Mouse (Mus musculus): Measurements from ENCODE around the gene Ccn5. TPM values are rescaled to one million over a fixed set of nuclear protein-coding genes. Genes with fewer than 3 reads are reported as not detected.

Gene Ccn5
- polyA plus RNA-seq, 1 experiment from 2014 or later, result 0.21 TPM

DNA sequence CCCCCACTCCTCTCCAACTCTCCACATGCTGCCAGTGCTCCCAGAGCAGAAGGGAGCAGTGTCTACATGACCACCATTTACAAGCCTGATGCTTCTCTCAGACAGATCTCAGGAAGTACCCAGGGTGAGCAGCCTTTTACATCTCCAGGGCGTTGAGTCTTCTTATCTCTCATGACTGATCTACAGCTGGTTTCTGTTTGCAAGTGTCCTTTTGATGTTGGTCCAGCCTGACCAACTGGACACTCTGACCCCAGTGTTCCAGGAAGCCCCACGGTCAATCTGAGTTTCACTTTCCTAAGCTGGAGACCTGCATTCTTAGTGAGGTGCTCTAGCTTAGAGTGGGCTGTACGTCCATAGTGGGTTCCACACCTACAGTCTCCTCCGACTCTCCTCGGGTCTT, 16.8 kb upstream of the Ccn5 start:
- H3K4me2 ChIP-seq (replicated peaks; ENCODE audit: low read depth), result no peak overlapping the region
- 69% methylated on average over 5 of the region's 5 CpGs for WGBS
- no peaks in the 10 kb centered on the region for H3K4me1 ChIP-seq (replicated peaks; ENCODE audit: control insufficient read depth, insufficient read depth)
- ATAC-seq (ENCODE audit: low FRiP score, low TSS enrichment) (no peak), DNase-seq (ENCODE audit: low spot score) (no peak)
- no peak overlapping the region for H3K4me3 ChIP-seq (ENCODE audit: low read depth, low read length)
- H3K9ac ChIP-seq (ENCODE audit: low read length), result no peak overlapping the region
- no peaks in the 10 kb centered on the region for H3K27me3 ChIP-seq (ENCODE audit: control insufficient read depth, insufficient read depth, low read length)
- no peak overlapping the region for H3K27ac ChIP-seq (replicated peaks)
- H3K9me3 ChIP-seq (ENCODE audit: control insufficient read depth, low read length), result no peaks in the 10 kb centered on the region
- H3K36me3 ChIP-seq (ENCODE audit: control insufficient read depth, insufficient read depth, low read length), result no peaks in the 10 kb centered on the region
- TF ChIP-seq CTCF (IDR thresholded peaks at IDR 0.05; ENCODE audit: low read depth), result no peak
- TF ChIP-seq EP300 (optimal IDR thresholded peaks at IDR 0.05), result no peak

DNA sequence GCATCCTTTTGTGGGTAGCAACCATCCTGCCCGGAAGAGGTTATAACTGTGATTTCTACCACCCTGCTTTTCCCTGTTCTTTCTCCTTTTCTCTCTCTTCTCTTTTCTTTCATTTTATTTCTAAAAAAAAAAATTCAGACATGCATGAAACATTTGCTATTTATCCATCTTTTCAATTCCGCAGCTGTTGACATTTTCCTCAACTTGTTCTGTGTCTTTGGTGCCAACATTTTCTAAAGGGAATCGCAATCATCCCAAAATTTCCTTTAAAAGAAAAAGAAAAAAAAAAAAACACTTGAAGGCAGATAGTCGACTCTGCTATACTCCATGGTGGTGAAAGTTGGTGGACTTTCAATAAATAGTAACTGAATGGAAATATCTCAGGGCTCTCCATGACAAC, 11.5 kb upstream of the Ccn5 start:
- ATAC-seq (ENCODE audit: low FRiP score, low TSS enrichment), result no peak
- TF ChIP-seq CTCF (IDR thresholded peaks at IDR 0.05; ENCODE audit: low read depth) (no peak), EP300 (optimal IDR thresholded peaks at IDR 0.05) (no peak)

DNA sequence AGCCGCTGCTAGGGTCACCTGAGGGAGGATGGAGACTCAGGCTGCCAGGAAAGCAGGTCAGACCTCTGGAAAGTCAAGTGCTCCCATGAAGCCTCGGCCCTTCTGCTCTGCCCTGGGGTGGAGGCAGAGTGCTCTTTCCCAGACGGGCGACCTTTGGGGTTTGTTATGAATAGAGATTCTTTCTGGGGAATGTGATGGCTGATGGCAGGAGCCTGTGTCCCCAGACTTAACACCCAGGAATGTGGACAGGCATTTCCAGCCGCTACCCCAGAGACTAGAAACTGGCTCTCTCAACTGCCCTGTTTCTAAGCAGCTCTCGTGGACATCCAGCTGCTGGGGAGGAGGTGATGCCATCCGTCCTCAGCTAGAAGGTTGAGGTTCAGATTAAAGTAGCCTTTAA, 11.0 kb upstream of the Ccn5 start:
- Histone ChIP-seq H3K4me3 (ENCODE audit: low read depth, low read length) (no peak overlapping the region), H3K27me3 (ENCODE audit: control insufficient read depth, insufficient read depth, low read length) (no peaks in the 10 kb centered on the region), H3K36me3 (ENCODE audit: control insufficient read depth, insufficient read depth, low read length) (no peaks in the 10 kb centered on the region), H3K9me3 (ENCODE audit: control insufficient read depth, low read length) (no peaks in the 10 kb centered on the region), H3K4me1 (replicated peaks; ENCODE audit: control insufficient read depth, insufficient read depth) (no peaks in the 10 kb centered on the region), H3K27ac (replicated peaks) (no peak overlapping the region), H3K4me2 (replicated peaks; ENCODE audit: low read depth) (no peak overlapping the region), H3K9ac (ENCODE audit: low read length) (no peak overlapping the region)
- WGBS, result 37% methylated on average over 7 of the region's 7 CpGs
- ATAC-seq (ENCODE audit: low FRiP score, low TSS enrichment) (no peak), DNase-seq (ENCODE audit: low spot score) (no peak)
- TF ChIP-seq EP300 (optimal IDR thresholded peaks at IDR 0.05), result no peak
- no peak for TF ChIP-seq CTCF (IDR thresholded peaks at IDR 0.05; ENCODE audit: low read depth)

More for the DNA sequence above, 11.5 kb upstream of the Ccn5 start:
- no peak for DNase-seq (ENCODE audit: low spot score)
- 75% methylated on average over 4 of the region's 4 CpGs for WGBS
- H3K9ac ChIP-seq (ENCODE audit: low read length), result no peak overlapping the region
- H3K27ac ChIP-seq (replicated peaks), result no peak overlapping the region
- no peaks in the 10 kb centered on the region for H3K27me3 ChIP-seq (ENCODE audit: control insufficient read depth, insufficient read depth, low read length)
- H3K4me1 ChIP-seq (replicated peaks; ENCODE audit: control insufficient read depth, insufficient read depth), result no peaks in the 10 kb centered on the region
- no peaks in the 10 kb centered on the region for H3K9me3 ChIP-seq (ENCODE audit: control insufficient read depth, low read length)
- H3K4me2 ChIP-seq (replicated peaks; ENCODE audit: low read depth), result no peak overlapping the region
- H3K36me3 ChIP-seq (ENCODE audit: control insufficient read depth, insufficient read depth, low read length), result no peaks in the 10 kb centered on the region
- no peak overlapping the region for H3K4me3 ChIP-seq (ENCODE audit: low read depth, low read length)

- no peak for DNase-seq (ENCODE audit: low spot score)
- no peak overlapping the region for H3K4me2 ChIP-seq (replicated peaks; ENCODE audit: low read depth)
- no peak overlapping the region for H3K27ac ChIP-seq (replicated peaks)
- H3K4me3 ChIP-seq (ENCODE audit: low read depth, low read length), result no peak overlapping the region
- no peaks in the 10 kb centered on the region for H3K36me3 ChIP-seq (ENCODE audit: control insufficient read depth, insufficient read depth, low read length)
- no peak for TF ChIP-seq EP300 (optimal IDR thresholded peaks at IDR 0.05)
- TF ChIP-seq CTCF (IDR thresholded peaks at IDR 0.05; ENCODE audit: low read depth), result no peak
- 63% methylated on average over 5 of the region's 5 CpGs for WGBS
- no peaks in the 10 kb centered on the region for H3K27me3 ChIP-seq (ENCODE audit: control insufficient read depth, insufficient read depth, low read length)
- ATAC-seq (ENCODE audit: low FRiP score, low TSS enrichment), result no peak
- no peak overlapping the region for H3K9ac ChIP-seq (ENCODE audit: low read length)
- H3K9me3 ChIP-seq (ENCODE audit: control insufficient read depth, low read length), result no peaks in the 10 kb centered on the region
- no peaks in the 10 kb centered on the region for H3K4me1 ChIP-seq (replicated peaks; ENCODE audit: control insufficient read depth, insufficient read depth)
These were observed 7.6 kb upstream of the Ccn5 start for GRCm38 (mm10) chr2:163813077-163813476.

- no peak overlapping the region for H3K4me2 ChIP-seq (replicated peaks; ENCODE audit: low read depth)
- no peak for DNase-seq (ENCODE audit: low spot score)
- 83% methylated on average over 9 of the region's 9 CpGs for WGBS
- no peak overlapping the region for H3K4me3 ChIP-seq (ENCODE audit: low read depth, low read length)
- H3K4me1 ChIP-seq (replicated peaks; ENCODE audit: control insufficient read depth, insufficient read depth), result no peaks in the 10 kb centered on the region
- no peaks in the 10 kb centered on the region for H3K27me3 ChIP-seq (ENCODE audit: control insufficient read depth, insufficient read depth, low read length)
- TF ChIP-seq EP300 (optimal IDR thresholded peaks at IDR 0.05) (no peak), CTCF (IDR thresholded peaks at IDR 0.05; ENCODE audit: low read depth) (no peak)
- H3K36me3 ChIP-seq (ENCODE audit: control insufficient read depth, insufficient read depth, low read length), result no peaks in the 10 kb centered on the region
- H3K27ac ChIP-seq (replicated peaks), result no peak overlapping the region
- no peak for ATAC-seq (ENCODE audit: low FRiP score, low TSS enrichment)
- no peak overlapping the region for H3K9ac ChIP-seq (ENCODE audit: low read length)
- H3K9me3 ChIP-seq (ENCODE audit: control insufficient read depth, low read length), result no peaks in the 10 kb centered on the region
These were observed 5.8 kb upstream of the Ccn5 start for GRCm38 (mm10) chr2:163814739-163815465.

DNA sequence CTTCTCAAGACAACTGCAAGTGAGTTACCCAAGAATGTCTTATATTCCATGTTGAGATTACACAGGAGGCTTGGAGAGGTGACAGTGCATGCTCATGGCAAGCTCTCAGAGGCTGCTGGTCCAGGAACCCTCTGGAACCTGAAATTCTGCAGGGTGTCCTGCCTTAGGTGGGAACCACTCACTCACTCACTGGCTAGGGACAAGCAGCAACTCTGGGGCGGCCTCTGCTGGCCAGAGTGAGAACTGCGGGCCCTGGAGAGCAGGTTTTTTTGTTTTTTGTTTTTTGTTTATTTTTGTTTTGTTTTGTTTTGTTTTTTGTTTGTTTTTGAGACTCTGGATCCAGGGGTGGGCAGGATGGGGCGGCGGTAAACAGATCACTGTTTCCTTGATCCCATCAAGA, 2.6 kb downstream of the Ccn5 start:
- Histone ChIP-seq H3K27me3 (ENCODE audit: control insufficient read depth, insufficient read depth, low read length) (no peaks in the 10 kb centered on the region), H3K4me1 (replicated peaks; ENCODE audit: control insufficient read depth, insufficient read depth) (no peaks in the 10 kb centered on the region), H3K4me2 (replicated peaks; ENCODE audit: low read depth) (peak overlapping the region; percentile 21), H3K9ac (ENCODE audit: low read length) (no peak overlapping the region), H3K36me3 (ENCODE audit: control insufficient read depth, insufficient read depth, low read length) (no peaks in the 10 kb centered on the region), H3K27ac (replicated peaks) (no peak overlapping the region), H3K4me3 (ENCODE audit: low read depth, low read length) (no peak overlapping the region), H3K9me3 (ENCODE audit: control insufficient read depth, low read length) (no peaks in the 10 kb centered on the region)
- 14% methylated on average over 4 of the region's 4 CpGs for WGBS
- TF ChIP-seq CTCF (IDR thresholded peaks at IDR 0.05; ENCODE audit: low read depth) (peak; percentile 96), EP300 (optimal IDR thresholded peaks at IDR 0.05) (no peak)
- ATAC-seq (ENCODE audit: low FRiP score, low TSS enrichment) (no peak), DNase-seq (ENCODE audit: low spot score) (peak; percentile 65)

All from stomach, postnatal 0 days (tissue).